Mouse (Mus musculus) CH12.LX (cell line): Measurements from ENCODE around the gene Sun3. TPM values are rescaled to one million over a fixed set of nuclear protein-coding genes. Genes with fewer than 3 reads are reported as not detected.

Source experiments
- DNase-seq: peaks from one replicate; pipeline ENCODE4 v3.0.0-alpha.2; 2013; ENCODE audit errors: extremely low read depth
- H3K27ac ChIP-seq: 2 replicates; pipeline ENCODE4 v1.5.1; 2012; ENCODE audit warnings: low read depth, mild to moderate bottlenecking, control low read depth, moderate library complexity; ENCODE audit not compliant: insufficient read depth
- H3K27me3 ChIP-seq: replicated peaks from 2 replicates; pipeline ENCODE3; 2012; ENCODE audit warnings: inconsistent platforms
- H3K36me3 ChIP-seq, 2 experiments: replicated peaks in 1 of 2; 2 replicates each; pipeline versions ENCODE3 to v1.6.1; 2012; ENCODE audit warnings: inconsistent platforms in 1 of 2, low read length in 1 of 2, mild to moderate bottlenecking in 1 of 2, mixed read lengths in 1 of 2, moderate library complexity in 1 of 2; ENCODE audit not compliant: control insufficient read depth in 1 of 2, insufficient read depth in 1 of 2
- H3K4me1 ChIP-seq, 2 experiments: 2 replicates each; pipeline ENCODE4 v1.6.1; 2012; ENCODE audit warnings: inconsistent platforms in 1 of 2, moderate library complexity in 1 of 2; ENCODE audit not compliant: insufficient read depth in 2 of 2, control insufficient read depth in 1 of 2
- H3K4me2 ChIP-seq: 2 replicates; pipeline ENCODE4 v1.6.1; 2012; ENCODE audit warnings: low read depth, mild to moderate bottlenecking, control low read depth; ENCODE audit not compliant: poor library complexity, insufficient read depth, severe bottlenecking
- H3K4me3 ChIP-seq, 3 experiments: fragments of 150-350 bp in 1 of 3; sonication (generic) in 1 of 3; replicated peaks in 1 of 3; 2 replicates each; pipeline versions ENCODE3 to v1.5.1; 2011 to 2012; ENCODE audit warnings: low read depth in 2 of 3, low read length in 2 of 3, mild to moderate bottlenecking in 2 of 3, moderate library complexity in 2 of 3, control low read depth in 1 of 3, improper control_type of control experiment in 1 of 3, inconsistent platforms in 1 of 3, mixed read lengths in 1 of 3; ENCODE audit not compliant: poor library complexity in 1 of 3
- H3K79me2 ChIP-seq: replicated peaks from 2 replicates; pipeline ENCODE4 v1.6.1; 2012; ENCODE audit warnings: mild to moderate bottlenecking, moderate library complexity; ENCODE audit not compliant: control insufficient read depth, poor library complexity, insufficient read depth, severe bottlenecking; ENCODE audit errors: extremely low read depth
- H3K9ac ChIP-seq: 2 replicates; pipeline ENCODE4 v1.6.1; 2012; ENCODE audit warnings: low read depth, mild to moderate bottlenecking, control low read depth, moderate library complexity; ENCODE audit not compliant: insufficient read depth
- H3K9me3 ChIP-seq: replicated peaks from 2 replicates; pipeline ENCODE3; 2012; ENCODE audit warnings: low read length, inconsistent platforms, mixed read lengths
- BHLHE40 ChIP-seq: IDR thresholded peaks from 2 replicates; pipeline ENCODE4 v1.6.1; 2011; ENCODE audit warnings: mild to moderate bottlenecking, low read depth, low read length, improper control_type of control experiment
- CHD1 ChIP-seq: IDR thresholded peaks from 2 replicates; pipeline ENCODE4 v1.6.1; 2012; ENCODE audit warnings: low read depth, low read length, improper control_type of control experiment, inconsistent platforms
- CTCF ChIP-seq, 2 experiments: IDR thresholded peaks in 1 of 2; conservative IDR thresholded peaks in 1 of 2; 2 replicates each; pipeline ENCODE4 v1.5.1; 2011 to 2012; ENCODE audit warnings: low read depth in 2 of 2, low read length in 2 of 2, improper control_type of control experiment in 1 of 2, inconsistent platforms in 1 of 2, mild to moderate bottlenecking in 1 of 2, moderate library complexity in 1 of 2
- E2F4 ChIP-seq: IDR thresholded peaks from 2 replicates; pipeline ENCODE4 v1.6.1; 2011; ENCODE audit warnings: low read depth, low read length, improper control_type of control experiment; ENCODE audit not compliant: insufficient replicate concordance
- EP300 ChIP-seq: IDR thresholded peaks from 2 replicates; pipeline ENCODE4 v1.6.1; 2011; ENCODE audit warnings: low read length, improper control_type of control experiment
- ETS1 ChIP-seq: conservative IDR thresholded peaks from 2 replicates; pipeline ENCODE4 v1.6.1; 2012; ENCODE audit warnings: low read depth, mild to moderate bottlenecking, inconsistent platforms, low read length, improper control_type of control experiment, moderate library complexity
- GABPA ChIP-seq: IDR thresholded peaks from 2 replicates; pipeline ENCODE4 v1.6.1; 2012; ENCODE audit warnings: low read depth, low read length, improper control_type of control experiment, inconsistent platforms; ENCODE audit not compliant: insufficient replicate concordance
- IRF4 ChIP-seq: IDR thresholded peaks from 2 replicates; pipeline ENCODE4 v1.6.1; 2014; ENCODE audit warnings: low read depth, mild to moderate bottlenecking, inconsistent platforms, low read length, improper control_type of control experiment
- JUN ChIP-seq: IDR thresholded peaks from 2 replicates; pipeline ENCODE4 v1.6.1; 2011; ENCODE audit warnings: low read depth, mild to moderate bottlenecking, low read length, improper control_type of control experiment, moderate library complexity; ENCODE audit not compliant: insufficient read depth
- JUND ChIP-seq: conservative IDR thresholded peaks from 2 replicates; pipeline ENCODE4 v1.6.1; 2011; ENCODE audit warnings: low read depth, low read length, improper control_type of control experiment
- MAFK ChIP-seq: IDR thresholded peaks from 2 replicates; pipeline ENCODE4 v1.6.1; 2011; ENCODE audit warnings: low read length, improper control_type of control experiment; ENCODE audit not compliant: insufficient replicate concordance
- MAX ChIP-seq: IDR thresholded peaks from 2 replicates; pipeline ENCODE4 v1.6.1; 2011; ENCODE audit warnings: low read length, improper control_type of control experiment
- MYC ChIP-seq: IDR thresholded peaks from 2 replicates; pipeline ENCODE4 v1.6.1; 2011; ENCODE audit warnings: low read depth, mild to moderate bottlenecking, improper control_type of control experiment, low read length
- NELFE ChIP-seq: IDR thresholded peaks from 2 replicates; pipeline ENCODE4 v1.6.1; 2011; ENCODE audit warnings: low read depth, low read length, improper control_type of control experiment
- POLR2A ChIP-seq: IDR thresholded peaks from 2 replicates; pipeline ENCODE4 v1.6.1; 2011; ENCODE audit warnings: low read depth, mild to moderate bottlenecking, improper control_type of control experiment, low read length
- RAD21 ChIP-seq: IDR thresholded peaks from 2 replicates; pipeline ENCODE4 v1.6.1; 2011; ENCODE audit warnings: low read depth, mild to moderate bottlenecking, low read length, improper control_type of control experiment, moderate library complexity
- RCOR1 ChIP-seq: conservative IDR thresholded peaks from 2 replicates; pipeline ENCODE4 v1.6.1; 2012; ENCODE audit warnings: low read depth, mild to moderate bottlenecking, inconsistent platforms, low read length, improper control_type of control experiment
- SIN3A ChIP-seq: IDR thresholded peaks from 2 replicates; pipeline ENCODE4 v1.6.1; 2012; ENCODE audit warnings: low read length, improper control_type of control experiment, inconsistent platforms
- SMC3 ChIP-seq: IDR thresholded peaks from 2 replicates; pipeline ENCODE4 v1.6.1; 2011; ENCODE audit warnings: low read depth, low read length, improper control_type of control experiment
- TBP ChIP-seq: conservative IDR thresholded peaks from 2 replicates; pipeline ENCODE4 v1.6.1; 2011; ENCODE audit warnings: low read depth, low read length, improper control_type of control experiment
- TCF12 ChIP-seq: IDR thresholded peaks from 2 replicates; pipeline ENCODE4 v1.6.1; 2014; ENCODE audit warnings: low read depth, mild to moderate bottlenecking, inconsistent platforms, low read length, improper control_type of control experiment
- UBTF ChIP-seq: IDR thresholded peaks from 2 replicates; pipeline ENCODE4 v1.6.1; 2012; ENCODE audit warnings: low read depth, mild to moderate bottlenecking, inconsistent platforms, low read length, improper control_type of control experiment, moderate library complexity
- USF1 ChIP-seq: IDR thresholded peaks from 2 replicates; pipeline ENCODE4 v1.6.1; 2014; ENCODE audit warnings: low read depth, mild to moderate bottlenecking, inconsistent platforms, low read length, improper control_type of control experiment
- USF2 ChIP-seq: conservative IDR thresholded peaks from 2 replicates; pipeline ENCODE4 v1.6.1; 2011; ENCODE audit warnings: low read depth, low read length, improper control_type of control experiment
- ZMIZ1 ChIP-seq: IDR thresholded peaks from 2 replicates; pipeline ENCODE4 v1.6.1; 2012; ENCODE audit warnings: low read depth, mild to moderate bottlenecking, inconsistent platforms, low read length, improper control_type of control experiment
- ZNF384 ChIP-seq: IDR thresholded peaks from 2 replicates; pipeline ENCODE4 v1.6.1; 2012; ENCODE audit warnings: low read depth, low read length, improper control_type of control experiment, inconsistent platforms
- dilution Hi-C: fragments of 300-500 bp; cut with MboI; formaldehyde crosslinking; loops from 2 replicates; pipeline ENCODE4 v1.14.3; 2020; ENCODE audit warnings: low sequenced_read_pairs; ENCODE audit not compliant: extremely low pct_unique_long_range_greater_than_20kb, extremely low pct_ligation_motif_present
- in situ Hi-C: fragments of 300-500 bp; cut with MboI; formaldehyde crosslinking; loops from 3 replicates; pipeline ENCODE4 v1.14.3; 2019; ENCODE audit warnings: low sequenced_read_pairs, low pct_ligation_motif_present, low pct_unique_long_range_greater_than_20kb, mixed read lengths
- polyA plus RNA-seq: library from polyadenylated mRNA; unstranded; fragments of >175 nt; gene quantifications from 2 replicates; pipeline ENCODE4 v1.2.1, GENCODE M21; 2012; ENCODE audit warnings: low read depth; ENCODE audit not compliant: insufficient read length
- total RNA-seq, 2 experiments: library from RNA; depleted of rRNA; stranded (reverse); fragments of 300-350 nt in 1 of 2; fragments of >200 nt in 1 of 2; gene quantifications; 2 replicates each; pipeline ENCODE4 v1.2.3; 2012 to 2014

Sun3 gene
- total and polyA plus RNA-seq, 3 experiments, result not detected

- no peak overlapping the region for H3K4me2 ChIP-seq
- no peak for TF ChIP-seq SIN3A
- no peak for TF ChIP-seq JUN
- no peak for TF ChIP-seq UBTF
- no peak for TF ChIP-seq GABPA
- TF ChIP-seq RAD21, result no peak
- TF ChIP-seq TBP, result no peak
- no peak for TF ChIP-seq NELFE
- TF ChIP-seq RCOR1, result no peak
- TF ChIP-seq ZMIZ1, result no peak
- TF ChIP-seq ETS1, result no peak
- no peak for TF ChIP-seq USF1
- no peak for TF ChIP-seq USF2
- TF ChIP-seq, all 38 proteins: peak for 0
- H3K27me3 ChIP-seq, result peaks cover 84% of the 10 kb centered on the region
- no peaks in the 10 kb centered on the region for H3K4me1 ChIP-seq
- dilution Hi-C loops, result no loop called here
- no peaks in the 10 kb centered on the region for H3K36me3 ChIP-seq
- H3K9me3 ChIP-seq, result no peaks in the 10 kb centered on the region
- no peak overlapping the region for H3K9ac ChIP-seq
- no peak for DNase-seq
- in situ Hi-C loops, result no loop called here
- no peak overlapping the region for H3K4me3 ChIP-seq
- H3K79me2 ChIP-seq, result no peaks in the 10 kb centered on the region
- no peak overlapping the region for H3K27ac ChIP-seq
Measured at GRCm38 (mm10) chr11:9050241-9050640, 1.4 kb upstream of the Sun3 start.

GRCm38 (mm10) chr11:9048011-9048702, 634 bp downstream of the Sun3 start, which contains the start of gene Gm11992:
Gene Gm11992 (plus strand): TSS chr11:9048594.
- dilution Hi-C loops, result no loop called here
- H3K79me2 ChIP-seq, result no peaks in the 10 kb centered on the region
- no peak within 1 kb of the TSS for H3K4me3 ChIP-seq
- TF ChIP-seq MAX (no peak), MAFK (no peak), ETS1 (no peak), CHD1 (no peak), MYC (no peak), RCOR1 (no peak), E2F4 (no peak), CTCF (conservative IDR thresholded peaks at IDR 0.05 in 1 of 2, IDR thresholded peaks at IDR 0.05 in 1 of 2; ENCODE audit: low read depth in 2 of 2, low read length in 2 of 2) (no peak), TCF12 (no peak), SMC3 (no peak), EP300 (no peak), POLR2A (no peak), JUND (no peak), BHLHE40 (no peak), IRF4 (no peak), ZNF384 (no peak)
- TF ChIP-seq, all 38 proteins: peak for 0
- Histone ChIP-seq H3K27me3 (peaks cover 76% of the 10 kb centered on the region), H3K9me3 (no peaks in the 10 kb centered on the region), H3K4me2 (no peak within 1 kb of the TSS), H3K36me3 (no peaks in the 10 kb centered on the region), H3K27ac (no peak within 1 kb of the TSS), H3K4me1 (no peaks in the 10 kb centered on the region), H3K9ac (no peak within 1 kb of the TSS)
- DNase-seq, result no peak
- in situ Hi-C loops, result no loop called here
